Mouse (Mus musculus) stomach, postnatal 0 days (tissue): Measurements from ENCODE around the gene Spi1. TPM values are rescaled to one million over a fixed set of nuclear protein-coding genes. Genes with fewer than 3 reads are reported as not detected.

Experiments used
- ATAC-seq: fragments of 200-750 bp; cut with Nextera tagmentation; 2 replicates; pipeline ENCODE4 v1.8.0; 2017; ENCODE audit not compliant: low FRiP score, low TSS enrichment
- DNase-seq: peaks from one replicate; pipeline ENCODE4 v3.0.0-alpha.2; 2016; ENCODE audit warnings: low spot score
- H3K27ac ChIP-seq: fragments of 300-500 bp; sonication (generic); replicated peaks from 2 replicates; pipeline ENCODE4 v1.5.1; 2014; ENCODE audit warnings: mild to moderate bottlenecking, control low read depth
- H3K27me3 ChIP-seq: fragments of 300-500 bp; sonication (generic); 2 replicates; pipeline ENCODE4 v1.6.1; 2014; ENCODE audit warnings: low read length; ENCODE audit not compliant: control insufficient read depth, insufficient read depth
- H3K36me3 ChIP-seq: fragments of 300-500 bp; sonication (generic); 2 replicates; pipeline ENCODE4 v1.6.1; 2014; ENCODE audit warnings: low read length, mixed read lengths; ENCODE audit not compliant: control insufficient read depth, insufficient read depth
- H3K4me1 ChIP-seq: fragments of 300-500 bp; sonication (generic); replicated peaks from 2 replicates; pipeline ENCODE4 v1.6.1; 2014; ENCODE audit warnings: antibody characterized with exemption; ENCODE audit not compliant: control insufficient read depth, insufficient read depth
- H3K4me2 ChIP-seq: fragments of 300-500 bp; sonication (generic); replicated peaks from 2 replicates; pipeline ENCODE4 v1.6.1; 2014; ENCODE audit warnings: low read depth, mild to moderate bottlenecking, control low read depth, moderate library complexity
- H3K4me3 ChIP-seq: fragments of 300-500 bp; sonication (generic); 2 replicates; pipeline ENCODE4 v1.5.1; 2014; ENCODE audit warnings: low read depth, low read length, control low read depth
- H3K9ac ChIP-seq: fragments of 300-500 bp; sonication (generic); 2 replicates; pipeline ENCODE4 v1.6.1; 2014; ENCODE audit warnings: mild to moderate bottlenecking, low read length, control low read depth, mixed read lengths
- H3K9me3 ChIP-seq: fragments of 300-500 bp; sonication (generic); 2 replicates; pipeline ENCODE4 v1.6.1; 2016; ENCODE audit warnings: low read length; ENCODE audit not compliant: control insufficient read depth
- CTCF ChIP-seq: IDR thresholded peaks from 2 replicates; pipeline ENCODE4 v1.5.1; 2016; ENCODE audit warnings: antibody characterized with exemption, low read depth, mild to moderate bottlenecking, moderate library complexity
- EP300 ChIP-seq: optimal IDR thresholded peaks from 2 replicates; pipeline ENCODE3; 2016; ENCODE audit warnings: antibody characterized with exemption
- WGBS: fragments of 180-500 bp; shearing (Covaris S2); extraction: QIAGEN DNeasy Blood & Tissue Kit; methylation state at CpG from one replicate; pipeline ENCODE4 v1.1.7; 2014; 5-methylcytosine and 5-hydroxymethylcytosine counted together
- polyA plus RNA-seq: library from polyadenylated mRNA; unstranded; fragments of >200 nt; fragmentation: Nextera tagmentation; extraction: Ambion mirVana; gene quantifications from 2 replicates; pipeline ENCODE4 v1.2.1, GENCODE M21; 2015

The Spi1 gene
- polyA plus RNA-seq, 1 experiment from 2014 or later, result 7.0 TPM

DNA sequence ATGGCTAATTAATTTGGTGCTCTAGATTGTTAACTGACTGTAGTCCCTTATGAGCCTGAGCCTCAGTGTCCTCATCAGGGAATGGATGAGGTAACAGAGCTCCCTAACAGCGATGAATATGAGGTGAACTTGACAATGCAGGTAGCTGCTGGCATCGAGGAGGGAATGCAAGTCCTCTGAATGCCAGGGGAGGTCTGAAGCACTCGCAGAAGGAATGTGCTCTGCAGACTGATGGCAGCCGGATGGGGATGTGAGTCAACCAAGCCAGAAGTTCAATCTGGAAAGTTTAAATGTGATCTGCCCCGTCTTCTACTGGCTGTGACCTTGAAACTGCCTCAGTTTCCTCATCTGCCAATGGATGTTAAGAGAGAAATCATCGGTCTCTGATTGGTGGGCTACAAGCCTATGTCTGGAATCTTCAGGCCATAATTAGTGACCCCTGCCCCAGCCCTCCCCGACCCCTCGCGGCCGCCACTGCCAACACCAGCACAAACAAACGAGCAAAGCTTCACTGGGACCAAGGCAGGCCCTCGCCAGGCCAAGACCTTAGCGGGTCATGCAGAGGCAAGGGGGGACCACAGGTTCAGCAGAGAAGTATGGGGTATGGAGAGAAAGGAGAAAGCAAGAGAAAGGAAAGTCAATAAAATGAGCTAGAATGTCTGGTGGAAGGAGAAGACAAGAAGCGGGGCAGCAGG is 12.7 kb upstream of the Spi1 start:
- DNase-seq, result no peak
- H3K4me1 ChIP-seq, result peaks cover 7% of the 10 kb centered on the region
- peak overlapping the region; percentile 84 for H3K4me2 ChIP-seq
- peak overlapping the region; percentile 73 for H3K9ac ChIP-seq
- peak overlapping the region; percentile 86 for H3K27ac ChIP-seq
- no peak for TF ChIP-seq CTCF
- no peak for TF ChIP-seq EP300
- no peaks in the 10 kb centered on the region for H3K9me3 ChIP-seq
- WGBS, result 4% methylated on average over 14 of the region's 14 CpGs
- H3K36me3 ChIP-seq, result peaks cover 5% of the 10 kb centered on the region; the same call in 1 of the 2 replicates
- ATAC-seq, result no peak
- peak overlapping the region; percentile 68 for H3K4me3 ChIP-seq
- no peaks in the 10 kb centered on the region for H3K27me3 ChIP-seq

DNA sequence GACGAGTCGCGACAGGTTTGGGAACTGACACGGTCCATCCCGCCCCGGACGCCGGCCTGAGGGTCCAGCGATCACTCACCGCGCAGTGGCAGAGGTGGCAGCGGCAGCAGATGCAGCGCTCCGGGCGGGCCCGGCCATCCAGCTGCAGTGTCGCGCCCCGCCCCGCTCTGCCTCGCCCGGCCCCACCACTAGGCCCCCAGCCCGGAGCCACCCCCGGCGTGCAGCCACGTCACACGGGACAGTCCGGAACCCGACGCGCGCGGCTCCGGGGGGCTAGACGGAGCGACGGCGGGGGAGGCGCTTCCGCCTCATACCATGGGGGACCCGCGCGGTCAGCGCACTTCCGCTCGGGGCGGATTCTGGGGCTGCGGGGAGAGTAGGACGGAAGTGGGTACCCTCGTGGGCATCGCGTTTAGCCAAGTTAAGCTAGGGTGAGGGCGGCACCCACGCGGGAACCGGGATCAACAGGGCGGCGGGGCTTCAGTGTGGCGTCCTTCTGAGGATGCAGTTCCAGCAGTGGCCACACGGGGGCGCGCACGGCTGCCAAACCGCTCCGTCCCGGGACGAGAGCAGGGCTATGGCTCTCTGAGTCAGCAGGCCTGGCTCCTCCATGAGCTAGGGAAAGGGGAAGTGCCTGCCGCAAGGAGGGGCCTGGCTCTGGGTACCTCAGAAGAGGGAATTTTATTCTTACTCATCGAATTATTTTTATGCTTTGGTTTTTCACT is 12.0 kb upstream of the Spi1 start, which contains the start of gene Slc39a13:
Gene Slc39a13 (minus strand): TSS at position 342 of the 725 bp plus-strand sequence.
- WGBS, result 2% methylated on average over 53 of the region's 69 CpGs
- H3K27me3 ChIP-seq, result no peaks in the 10 kb centered on the region
- TF ChIP-seq EP300, result no peak
- peak; percentile 99 for TF ChIP-seq CTCF

DNA sequence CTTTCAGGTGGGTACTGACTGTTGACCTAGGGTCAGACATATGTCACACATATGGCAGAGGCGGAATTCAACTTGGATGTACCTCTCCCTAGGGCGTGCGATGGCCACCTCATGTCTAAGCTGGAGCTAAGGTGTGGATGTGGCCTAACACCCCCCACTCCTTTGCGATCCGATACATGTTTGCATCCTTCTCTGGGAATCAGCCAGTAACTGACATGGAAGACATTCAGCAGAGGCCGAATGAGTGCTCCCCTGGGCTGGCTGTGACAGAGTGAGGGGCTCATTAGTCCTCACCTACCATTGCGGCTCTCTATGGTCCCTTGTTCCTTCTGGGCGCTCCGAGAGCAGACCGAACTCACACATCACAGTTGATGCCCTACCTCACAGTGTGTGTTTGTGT is 11.1 kb upstream of the Spi1 start:
- Histone ChIP-seq H3K27ac (peak overlapping the region; percentile 86), H3K36me3 (peaks cover 3% of the 10 kb centered on the region; the same call in 1 of the 2 replicates), H3K9me3 (no peaks in the 10 kb centered on the region), H3K9ac (peak overlapping the region; percentile 73), H3K4me2 (peak overlapping the region; percentile 84), H3K4me1 (peaks cover 7% of the 10 kb centered on the region), H3K4me3 (peak overlapping the region; percentile 68; the same call in 1 of the 2 replicates), H3K27me3 (no peaks in the 10 kb centered on the region)
- ATAC-seq (no peak), DNase-seq (no peak)
- no peak for TF ChIP-seq EP300
- TF ChIP-seq CTCF, result no peak
- 74% methylated on average over 10 of the region's 10 CpGs for WGBS

More for the DNA sequence above, 12.0 kb upstream of the Spi1 start, which contains the start of gene Slc39a13:
- ATAC-seq (peak; percentile 97), DNase-seq (peak; percentile 95)
- Histone ChIP-seq H3K4me3 (peak within 1 kb of the TSS; percentile 68), H3K4me1 (peaks cover 7% of the 10 kb centered on the region), H3K9ac (peak within 1 kb of the TSS; percentile 73), H3K9me3 (no peaks in the 10 kb centered on the region), H3K4me2 (peak within 1 kb of the TSS; percentile 84), H3K36me3 (peaks cover 3% of the 10 kb centered on the region; the same call in 1 of the 2 replicates), H3K27ac (peak within 1 kb of the TSS; percentile 86)

DNA sequence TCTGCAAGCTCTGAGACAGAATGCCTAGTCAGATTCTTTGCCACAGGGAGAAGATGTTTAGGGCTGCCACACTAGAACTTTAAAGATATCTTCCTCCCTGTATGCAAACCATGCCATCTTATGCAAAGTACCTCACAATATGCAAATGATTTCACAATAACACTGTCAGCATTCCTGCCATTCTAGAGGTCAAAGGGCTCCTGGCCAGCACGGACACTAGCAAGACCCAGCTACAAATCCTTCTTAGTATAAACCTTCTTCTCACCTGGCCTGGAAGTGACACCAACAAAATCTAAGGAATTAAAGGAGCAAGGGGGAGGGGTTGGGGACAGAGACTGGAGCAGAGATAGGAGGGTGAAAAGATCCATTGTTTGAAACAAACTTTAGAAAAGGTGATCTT is 10.1 kb upstream of the Spi1 start:
- Histone ChIP-seq H3K27ac (no peak overlapping the region), H3K9ac (no peak overlapping the region), H3K9me3 (no peaks in the 10 kb centered on the region), H3K4me3 (no peak overlapping the region), H3K4me2 (no peak overlapping the region), H3K36me3 (no peaks in the 10 kb centered on the region), H3K4me1 (peaks cover 7% of the 10 kb centered on the region), H3K27me3 (no peaks in the 10 kb centered on the region)
- DNase-seq, result no peak
- WGBS, result 22% methylated on average over 1 of the region's 1 CpGs
- no peak for ATAC-seq
- TF ChIP-seq EP300 (no peak), CTCF (no peak)

DNA sequence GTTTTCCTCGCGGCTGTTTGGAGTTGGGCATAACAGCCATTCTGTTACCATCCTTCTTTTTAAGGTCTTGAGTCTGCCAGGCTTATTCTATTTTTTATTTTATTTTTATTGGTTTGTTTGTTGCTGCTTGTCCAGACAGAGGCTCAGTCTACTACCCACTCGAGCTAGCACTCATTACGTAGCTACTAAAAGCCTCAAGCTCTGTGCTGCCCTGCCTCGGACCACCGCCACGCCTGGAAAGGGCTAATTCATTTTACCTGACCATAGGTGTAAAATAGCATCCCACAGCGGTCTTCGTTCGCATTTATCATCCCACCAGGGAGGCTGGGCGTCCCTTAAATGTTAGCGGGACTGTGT is 4.3 kb upstream of the Spi1 start:
- DNase-seq (no peak), ATAC-seq (no peak)
- peak overlapping the region; percentile 94 for H3K4me2 ChIP-seq
- H3K9ac ChIP-seq, result peak overlapping the region; percentile 71
- no peaks in the 10 kb centered on the region for H3K4me1 ChIP-seq
- H3K27ac ChIP-seq, result no peak overlapping the region
- H3K9me3 ChIP-seq, result no peaks in the 10 kb centered on the region
- 16% methylated on average over 12 of the region's 12 CpGs for WGBS
- no peaks in the 10 kb centered on the region for H3K27me3 ChIP-seq
- no peaks in the 10 kb centered on the region for H3K36me3 ChIP-seq
- TF ChIP-seq CTCF, result no peak
- TF ChIP-seq EP300, result no peak
- peak overlapping the region; percentile 48 for H3K4me3 ChIP-seq
